Mouse (Mus musculus) forebrain, embryonic 12.5 days (tissue): ENCODE measurements around the gene Tbx18. TPM values are rescaled to one million over a fixed set of nuclear protein-coding genes. Genes with fewer than 3 reads are reported as not detected.

Source experiments
- ATAC-seq: fragments of 200-750 bp; cut with Nextera tagmentation; 2 replicates; pipeline ENCODE4 v1.8.0; 2017; ENCODE audit warnings: moderate TSS enrichment; ENCODE audit not compliant: low FRiP score
- H3K27ac ChIP-seq: fragments of 300-500 bp; sonication (generic); 2 replicates; pipeline ENCODE4 v1.5.1; 2016; ENCODE audit warnings: mild to moderate bottlenecking
- H3K27me3 ChIP-seq: fragments of 300-500 bp; sonication (generic); 2 replicates; pipeline ENCODE4 v1.6.1; 2016; ENCODE audit warnings: mild to moderate bottlenecking
- H3K36me3 ChIP-seq: fragments of 300-500 bp; sonication (generic); replicated peaks from 2 replicates; pipeline ENCODE4 v1.6.1; 2016; ENCODE audit warnings: mild to moderate bottlenecking
- H3K4me1 ChIP-seq: fragments of 300-500 bp; sonication (generic); 2 replicates; pipeline ENCODE4 v1.6.1; 2016
- H3K4me2 ChIP-seq: fragments of 300-500 bp; sonication (generic); 2 replicates; pipeline ENCODE4 v1.6.1; 2016; ENCODE audit warnings: mild to moderate bottlenecking, moderate library complexity
- H3K4me3 ChIP-seq: fragments of 300-500 bp; sonication (generic); replicated peaks from 2 replicates; pipeline ENCODE4 v1.5.1; 2016; ENCODE audit warnings: mild to moderate bottlenecking
- H3K9ac ChIP-seq: fragments of 300-500 bp; sonication (generic); 2 replicates; pipeline ENCODE4 v1.6.1; 2016; ENCODE audit warnings: mild to moderate bottlenecking
- H3K9me3 ChIP-seq: fragments of 300-500 bp; sonication (generic); 2 replicates; pipeline ENCODE4 v1.6.1; 2016
- WGBS: fragments of 180-500 bp; shearing (Covaris S2); methylation state at CpG from one replicate; pipeline ENCODE4 v1.1.7; 2016; 5-methylcytosine and 5-hydroxymethylcytosine counted together
- polyA plus RNA-seq: library from polyadenylated mRNA; unstranded; fragments of >200 nt; fragmentation: Nextera tagmentation; extraction: Ambion mirVana; gene quantifications from 2 replicates; pipeline ENCODE4 v1.2.1, GENCODE M21; 2016

Gene Tbx18
- 2.5 and 3.6 TPM in 2 replicates for polyA plus RNA-seq

DNA sequence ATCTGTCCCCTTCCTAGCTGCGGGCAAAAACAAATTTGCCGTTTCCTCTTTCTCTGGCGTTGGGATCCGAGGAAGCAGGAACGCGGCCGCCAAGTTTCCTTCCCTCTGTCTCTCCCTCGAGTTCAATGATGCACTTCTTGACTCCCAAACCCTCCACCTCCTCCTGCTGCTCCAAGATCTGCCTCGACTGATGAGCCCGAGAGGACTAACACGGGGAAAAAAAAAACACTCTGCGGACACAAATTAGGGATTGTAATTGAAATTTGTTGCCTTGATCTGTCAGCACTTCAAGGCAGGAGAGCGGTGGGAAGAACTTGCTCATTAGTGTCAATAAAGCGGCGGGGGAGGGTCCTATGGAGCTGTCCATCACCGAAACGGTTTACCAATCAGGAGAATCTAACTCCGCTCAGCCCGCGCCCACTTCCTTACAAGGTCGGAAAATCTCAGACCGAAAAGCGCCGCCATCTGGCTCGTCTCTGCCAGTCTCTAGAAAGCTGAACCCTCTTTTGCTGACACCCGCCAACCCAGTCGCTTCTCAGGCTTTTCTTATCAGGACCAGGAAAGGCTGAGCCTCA, at the start of gene Tbx18:
Gene Tbx18 (minus strand): TSS at position 300 of the 575 bp plus-strand sequence.
- WGBS, result under 1% methylated on average over 27 of the region's 27 CpGs
- H3K4me3 ChIP-seq, result peak within 1 kb of the TSS; percentile 46
- ATAC-seq, result peak; percentile 91

DNA sequence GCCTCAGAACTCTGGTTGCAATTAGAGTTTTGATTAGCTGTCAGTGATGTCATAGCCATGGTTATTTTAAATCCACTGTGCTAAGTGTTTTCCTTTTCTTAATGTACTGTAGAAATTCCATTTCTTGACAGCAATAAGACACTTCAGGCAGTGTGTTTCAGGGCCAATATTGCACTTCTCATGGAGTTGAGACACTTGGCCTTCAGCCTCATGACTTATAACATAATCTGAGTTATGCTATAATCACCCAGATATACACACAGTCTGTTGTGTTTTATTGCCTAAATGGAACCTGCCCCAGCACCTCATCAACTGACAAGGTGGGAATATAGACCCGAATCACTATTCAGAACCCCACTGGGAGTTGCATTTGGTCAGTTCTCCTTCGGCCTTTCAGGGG, 42.9 kb upstream of the Tbx18 start:
- Histone ChIP-seq H3K4me2 (no peak overlapping the region), H3K27ac (no peak overlapping the region), H3K9me3 (no peaks in the 10 kb centered on the region), H3K4me3 (no peak overlapping the region), H3K4me1 (no peaks in the 10 kb centered on the region), H3K36me3 (no peaks in the 10 kb centered on the region), H3K9ac (no peak overlapping the region), H3K27me3 (no peaks in the 10 kb centered on the region)
- ATAC-seq, result no peak
- 89% methylated on average over 2 of the region's 2 CpGs for WGBS

More for the DNA sequence above, at the start of gene Tbx18:
- Histone ChIP-seq H3K36me3 (no peaks in the 10 kb centered on the region), H3K4me1 (peaks cover 18% of the 10 kb centered on the region), H3K27ac (0 out of 2 replicates have a peak within 1 kb of the TSS, but pooled peaks have one; percentile 8), H3K27me3 (peaks cover 68% of the 10 kb centered on the region), H3K9me3 (no peaks in the 10 kb centered on the region), H3K4me2 (peak within 1 kb of the TSS; percentile 78), H3K9ac (peak within 1 kb of the TSS; percentile 55)

DNA sequence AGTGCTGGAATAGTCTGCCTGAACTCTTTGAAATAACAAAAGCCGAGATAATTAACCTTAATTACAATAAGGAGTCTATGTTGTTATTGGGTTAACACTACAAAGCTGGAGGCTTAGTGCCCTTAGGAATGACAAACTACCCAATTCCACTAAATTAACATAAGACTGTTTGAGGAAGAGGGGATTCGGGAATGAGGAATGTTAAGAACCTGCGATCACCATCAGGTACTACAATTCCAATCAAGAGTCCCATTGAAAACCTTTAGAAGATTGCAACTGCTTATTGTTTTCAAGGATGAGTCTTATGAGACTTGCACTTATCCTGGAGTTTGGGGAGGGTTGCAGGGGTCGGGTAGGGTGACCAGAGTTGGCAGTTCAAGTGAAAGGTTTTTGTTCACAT, 24.6 kb upstream of the Tbx18 start:
- Histone ChIP-seq H3K4me3 (no peak overlapping the region), H3K27ac (no peak overlapping the region), H3K4me1 (no peaks in the 10 kb centered on the region), H3K4me2 (no peak overlapping the region), H3K9me3 (no peaks in the 10 kb centered on the region), H3K9ac (no peak overlapping the region), H3K36me3 (no peaks in the 10 kb centered on the region), H3K27me3 (no peaks in the 10 kb centered on the region)
- ATAC-seq, result no peak
- WGBS, result 66% methylated on average over 4 of the region's 4 CpGs

DNA sequence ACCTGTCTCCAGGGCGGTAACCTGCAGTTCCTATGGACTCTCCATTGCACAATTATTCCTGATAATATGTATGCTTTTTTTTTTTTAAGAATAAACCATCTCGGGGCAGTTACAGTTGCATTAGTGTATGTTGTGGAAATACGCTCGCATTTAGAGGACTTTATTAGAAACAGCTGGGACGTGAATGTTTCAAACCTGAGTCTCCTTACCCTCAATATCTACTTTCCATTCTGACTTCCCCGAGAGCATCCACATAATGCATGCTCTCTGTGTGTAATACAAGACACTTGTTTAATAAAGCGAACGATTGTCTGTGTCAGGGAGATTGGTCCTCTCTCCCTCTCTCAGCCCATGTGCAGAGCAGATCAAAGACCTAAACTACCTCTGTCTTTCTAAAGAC, 10.5 kb upstream of the Tbx18 start:
- Histone ChIP-seq H3K4me1 (peaks cover 17% of the 10 kb centered on the region), H3K27ac (no peak overlapping the region), H3K9me3 (no peaks in the 10 kb centered on the region), H3K4me2 (no peak overlapping the region), H3K27me3 (peaks cover 62% of the 10 kb centered on the region), H3K36me3 (no peaks in the 10 kb centered on the region), H3K9ac (no peak overlapping the region), H3K4me3 (no peak overlapping the region)
- ATAC-seq, result no peak
- WGBS, result 83% methylated on average over 8 of the region's 8 CpGs

DNA sequence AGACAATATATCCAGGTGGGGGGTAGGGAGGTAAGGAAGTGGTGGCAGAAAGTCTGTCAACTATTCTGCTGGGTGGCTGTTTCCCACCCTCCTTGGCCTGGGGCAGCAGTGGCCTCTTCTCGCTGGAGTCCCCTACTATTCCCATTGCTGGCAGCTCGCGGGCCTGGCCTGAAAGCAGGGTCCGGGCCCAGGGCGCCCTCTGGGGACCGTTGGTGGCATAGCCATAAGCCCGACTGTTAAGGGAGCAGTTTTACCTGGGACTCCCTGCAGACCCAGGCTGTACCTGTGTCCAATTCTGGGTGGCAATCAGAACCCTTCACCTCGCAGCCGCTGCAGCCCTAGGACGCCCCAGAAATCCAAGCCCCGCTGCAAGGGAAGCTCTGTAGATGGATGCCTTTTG, 9.6 kb upstream of the Tbx18 start:
- Histone ChIP-seq H3K27me3 (peaks cover 70% of the 10 kb centered on the region), H3K4me2 (peak overlapping the region; percentile 44), H3K36me3 (no peaks in the 10 kb centered on the region), H3K27ac (no peak overlapping the region), H3K4me3 (peak overlapping the region; percentile 29; the same call in 1 of the 2 replicates), H3K4me1 (peaks cover 17% of the 10 kb centered on the region), H3K9ac (no peak overlapping the region), H3K9me3 (no peaks in the 10 kb centered on the region)
- peak; percentile 78 for ATAC-seq
- WGBS, result 2% methylated on average over 11 of the region's 11 CpGs

DNA sequence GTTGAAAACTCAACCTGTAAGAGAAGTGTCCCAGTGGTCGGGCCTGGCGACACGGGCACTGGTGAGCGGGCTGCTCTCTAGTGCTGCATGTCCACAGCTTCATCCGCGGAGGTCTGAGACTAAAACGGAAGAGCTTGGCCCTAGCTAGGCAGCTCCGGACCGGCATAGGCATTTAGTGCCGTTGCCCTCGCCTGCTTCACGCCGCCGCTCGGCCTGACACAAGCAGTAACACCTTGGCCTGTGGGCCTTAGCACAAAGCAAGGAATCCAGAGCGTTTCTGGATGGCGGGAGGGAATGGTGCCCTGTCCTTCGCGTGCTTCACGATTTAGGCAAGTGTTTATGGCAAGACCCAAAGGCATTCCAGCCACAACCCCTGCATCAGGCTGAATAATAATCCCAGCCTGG, 9.2 kb upstream of the Tbx18 start:
- Histone ChIP-seq H3K4me1 (peaks cover 17% of the 10 kb centered on the region), H3K4me2 (peak overlapping the region; percentile 44), H3K27ac (no peak overlapping the region), H3K9me3 (no peaks in the 10 kb centered on the region), H3K36me3 (no peaks in the 10 kb centered on the region), H3K27me3 (peaks cover 75% of the 10 kb centered on the region), H3K9ac (no peak overlapping the region), H3K4me3 (peak overlapping the region; percentile 29)
- 2% methylated on average over 20 of the region's 20 CpGs for WGBS
- ATAC-seq, result peak; percentile 47; the same call in 1 of the 2 replicates

DNA sequence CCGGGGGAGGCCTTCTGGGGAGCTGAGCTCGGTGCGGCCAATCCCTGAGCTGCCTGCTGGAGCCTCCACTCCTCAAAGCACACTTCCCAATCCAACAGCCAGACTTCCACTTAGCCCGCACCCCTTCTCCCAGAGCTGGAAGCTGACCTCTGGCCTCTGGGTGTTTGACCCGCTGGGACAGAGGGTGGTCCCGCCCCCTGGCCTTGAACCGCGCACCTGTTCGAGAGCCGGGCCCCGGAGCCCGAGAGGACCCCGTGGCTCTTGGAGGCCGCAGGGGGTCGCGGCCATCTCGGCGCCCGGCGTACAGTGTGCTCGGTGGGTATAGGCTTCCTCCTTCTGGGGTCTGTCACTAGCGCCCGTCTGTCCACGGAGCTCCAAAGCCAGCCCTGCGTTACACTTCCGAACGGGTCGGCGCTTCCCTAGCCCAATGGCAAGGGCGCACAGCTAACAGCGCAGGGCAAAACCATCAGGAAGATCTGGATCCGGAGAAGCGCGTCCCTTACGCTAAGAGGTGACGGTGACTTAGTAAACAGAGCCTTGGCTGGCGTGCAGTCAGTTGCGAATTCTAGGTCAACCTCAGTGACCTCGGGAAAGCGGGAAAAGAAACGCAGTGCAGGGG, 8.6 kb upstream of the Tbx18 start:
- under 1% methylated on average over 41 of the region's 41 CpGs for WGBS
- Histone ChIP-seq H3K27me3 (peaks cover 81% of the 10 kb centered on the region), H3K9ac (no peak overlapping the region), H3K4me2 (peak overlapping the region; percentile 44), H3K4me1 (peaks cover 17% of the 10 kb centered on the region), H3K27ac (no peak overlapping the region), H3K4me3 (peak overlapping the region; percentile 29), H3K36me3 (no peaks in the 10 kb centered on the region), H3K9me3 (no peaks in the 10 kb centered on the region)
- ATAC-seq, result peak; percentile 34

DNA sequence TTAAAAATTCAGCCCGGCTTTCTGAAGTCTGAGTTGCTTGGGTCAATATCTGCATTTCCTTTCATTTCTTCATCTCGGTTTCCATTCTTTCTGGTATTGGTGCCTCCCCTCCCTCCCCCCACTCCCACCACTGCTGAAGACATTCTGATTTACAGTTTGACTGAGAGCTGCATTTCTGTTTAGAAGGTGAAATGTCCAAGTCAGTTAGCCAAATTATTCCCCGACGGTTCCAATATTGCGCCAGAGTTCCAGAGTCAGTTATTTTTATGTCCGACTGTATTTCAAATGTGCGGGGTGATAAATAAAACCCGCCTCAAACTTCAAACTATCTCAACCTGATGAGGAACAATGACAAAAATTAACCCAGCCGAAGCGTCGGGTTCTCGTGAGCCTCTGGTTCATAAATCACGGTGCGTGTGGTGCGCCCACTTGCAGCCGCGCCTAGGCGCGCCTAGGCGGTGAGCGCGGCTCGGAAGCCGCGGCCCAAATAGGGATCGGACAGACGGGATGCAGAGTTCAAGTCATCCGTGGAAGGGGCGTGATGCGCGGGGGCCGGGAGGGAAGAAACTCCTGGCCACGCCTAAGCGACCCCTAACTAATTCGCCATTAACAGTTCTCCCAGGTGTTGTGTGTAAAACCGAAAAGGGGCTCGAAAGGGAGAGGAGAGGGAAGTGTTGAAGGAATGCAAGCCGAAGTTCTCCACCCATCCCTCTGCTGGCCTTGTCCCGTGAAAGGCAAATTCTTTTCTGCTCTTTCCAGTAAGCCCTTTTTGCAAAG, 7.9 kb upstream of the Tbx18 start:
- ATAC-seq, result no peak
- H3K27ac ChIP-seq, result no peak overlapping the region
- no peak overlapping the region for H3K9ac ChIP-seq
- peak overlapping the region; percentile 44 for H3K4me2 ChIP-seq
- under 1% methylated on average over 39 of the region's 39 CpGs for WGBS
- H3K27me3 ChIP-seq, result peaks cover 87% of the 10 kb centered on the region
- peaks cover 17% of the 10 kb centered on the region for H3K4me1 ChIP-seq
- no peaks in the 10 kb centered on the region for H3K9me3 ChIP-seq
- no peaks in the 10 kb centered on the region for H3K36me3 ChIP-seq
- H3K4me3 ChIP-seq, result peak overlapping the region; percentile 29; the same call in 1 of the 2 replicates

DNA sequence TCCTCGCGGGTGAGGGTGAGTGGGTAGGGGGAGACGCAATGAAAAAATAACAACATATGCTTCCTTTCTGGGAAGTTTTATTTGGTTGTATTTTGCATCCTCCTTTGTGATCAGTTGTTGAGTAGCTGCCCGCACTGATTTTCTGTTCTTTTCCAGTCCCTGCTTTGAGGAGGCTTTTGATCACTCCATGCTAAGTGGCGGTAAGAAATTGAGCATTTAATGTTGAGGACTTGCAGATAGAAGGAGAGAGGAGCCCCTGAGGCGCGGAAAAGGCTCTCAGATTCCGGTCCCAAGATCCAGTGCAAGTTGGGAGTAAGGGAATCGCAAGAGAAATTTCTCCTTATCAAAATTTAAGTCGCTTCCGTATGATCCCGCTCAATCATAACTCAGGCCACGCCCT, 7.1 kb upstream of the Tbx18 start:
- Histone ChIP-seq H3K27me3 (peaks cover 90% of the 10 kb centered on the region), H3K4me3 (no peak overlapping the region), H3K9me3 (no peaks in the 10 kb centered on the region), H3K27ac (no peak overlapping the region), H3K4me2 (no peak overlapping the region), H3K9ac (no peak overlapping the region), H3K4me1 (peaks cover 17% of the 10 kb centered on the region), H3K36me3 (no peaks in the 10 kb centered on the region)
- ATAC-seq, result no peak
- WGBS, result 2% methylated on average over 13 of the region's 13 CpGs

DNA sequence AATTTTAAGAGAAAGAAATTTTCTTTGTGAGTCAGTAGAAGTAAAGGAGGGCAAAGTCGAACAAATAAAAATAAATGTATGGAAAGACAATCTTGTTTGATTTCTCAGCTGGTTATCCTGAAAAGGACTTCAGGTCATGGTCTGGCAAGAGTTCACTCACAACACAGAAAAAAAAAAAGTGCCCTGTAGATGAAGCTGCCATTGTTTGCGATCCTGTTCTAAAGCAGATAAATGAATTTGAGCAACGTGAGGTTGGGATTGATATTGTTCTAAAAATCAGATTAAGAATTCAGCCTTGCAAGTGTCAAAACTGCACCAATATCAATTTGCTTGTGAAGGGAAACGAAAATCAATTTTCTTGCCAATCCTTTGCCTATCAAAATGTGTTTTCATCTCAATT, 6.2 kb upstream of the Tbx18 start:
- Histone ChIP-seq H3K4me3 (no peak overlapping the region), H3K36me3 (no peaks in the 10 kb centered on the region), H3K9me3 (no peaks in the 10 kb centered on the region), H3K27me3 (peaks cover 90% of the 10 kb centered on the region), H3K27ac (no peak overlapping the region), H3K4me1 (peaks cover 17% of the 10 kb centered on the region), H3K9ac (no peak overlapping the region), H3K4me2 (no peak overlapping the region)
- ATAC-seq, result no peak
- 0% methylated on average over 4 of the region's 4 CpGs for WGBS

DNA sequence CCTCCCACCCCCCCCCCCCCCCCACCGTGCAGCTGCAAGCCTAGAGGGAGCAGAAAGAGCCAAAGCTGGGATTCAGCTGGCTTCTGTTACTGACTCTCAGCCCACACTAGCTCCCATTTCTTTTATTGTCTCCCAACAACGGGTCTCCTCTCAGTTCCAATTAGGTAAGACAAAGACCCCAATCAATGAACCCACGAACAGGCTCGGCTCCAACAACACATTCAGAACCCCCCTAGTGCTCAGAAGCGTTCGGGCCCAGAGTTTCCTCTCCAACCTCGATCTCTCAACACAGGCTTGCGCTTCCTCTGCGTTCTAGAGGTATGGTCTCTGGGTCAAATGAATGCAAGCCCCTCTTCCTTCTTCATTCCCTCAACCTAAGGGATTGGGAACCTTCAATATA, 4.0 kb upstream of the Tbx18 start:
- H3K4me3 ChIP-seq, result no peak overlapping the region
- peaks cover 20% of the 10 kb centered on the region for H3K4me1 ChIP-seq
- H3K9me3 ChIP-seq, result no peaks in the 10 kb centered on the region
- no peak overlapping the region for H3K4me2 ChIP-seq
- no peak overlapping the region for H3K27ac ChIP-seq
- H3K27me3 ChIP-seq, result peaks cover 86% of the 10 kb centered on the region
- 1% methylated on average over 9 of the region's 9 CpGs for WGBS
- H3K36me3 ChIP-seq, result no peaks in the 10 kb centered on the region
- H3K9ac ChIP-seq, result no peak overlapping the region
- ATAC-seq, result no peak

DNA sequence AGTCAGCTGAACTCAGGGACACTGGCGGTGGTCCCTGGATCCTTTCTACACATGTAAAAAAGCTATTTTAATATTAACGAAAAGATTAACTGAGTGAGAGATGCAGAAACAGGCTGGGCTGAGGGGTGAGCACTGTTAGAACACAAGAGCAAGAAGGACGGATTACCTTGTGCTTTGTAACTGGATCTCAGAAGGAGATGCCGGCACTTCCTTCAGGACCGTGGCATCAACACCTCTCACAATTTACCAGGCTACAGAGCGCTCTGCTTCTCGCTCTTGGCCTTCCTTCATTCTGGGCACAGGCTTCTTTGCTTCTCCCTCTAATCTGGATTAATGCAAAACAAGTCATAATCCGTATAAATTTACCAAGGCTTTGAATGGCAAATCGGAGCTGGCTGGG, 3.6 kb upstream of the Tbx18 start:
- 0% methylated on average over 9 of the region's 9 CpGs for WGBS
- Histone ChIP-seq H3K36me3 (no peaks in the 10 kb centered on the region), H3K27me3 (peaks cover 86% of the 10 kb centered on the region), H3K9me3 (no peaks in the 10 kb centered on the region), H3K4me3 (no peak overlapping the region), H3K4me2 (no peak overlapping the region), H3K9ac (no peak overlapping the region), H3K27ac (no peak overlapping the region), H3K4me1 (peaks cover 20% of the 10 kb centered on the region)
- no peak for ATAC-seq
